Comparison of ENCODE assay signal across 8 mouse cellular contexts in genomic region chr10:91170143-91170941, GRCm38 (mm10). TPM values are rescaled to one million over a fixed set of nuclear protein-coding genes. Genes with fewer than 3 reads are reported as not detected.
DNase-seq lines count a peak whose midpoint lies in the region; ATAC-seq and TF ChIP-seq lines count a peak whose summit lies in the region.

No protein-coding gene starts in this region.

- peak overlapping the region; percentile 99 for H3K9ac ChIP-seq in heart, embryonic 12.5 days
- peak overlapping the region; percentile 98 for H3K9ac ChIP-seq in kidney, postnatal 0 days (ENCODE audit: low read depth, low read length)
- H3K9ac ChIP-seq in liver, embryonic 16.5 days (ENCODE audit: low read depth, low read length) = peak overlapping the region; percentile 100
- peak overlapping the region; percentile 99 for H3K9ac ChIP-seq in neural tube, embryonic 12.5 days

- peak; percentile 75 for TF ChIP-seq CTCF in kidney, postnatal 0 days (IDR thresholded peaks at IDR 0.05; ENCODE audit: low read depth)

- peaks cover 8% of the 10 kb centered on the region for H3K36me3 ChIP-seq in heart, embryonic 12.5 days
- no peaks in the 10 kb centered on the region for H3K36me3 ChIP-seq in kidney, postnatal 0 days (ENCODE audit: insufficient read depth, low read length)
- peaks cover 11% of the 10 kb centered on the region for H3K36me3 ChIP-seq in liver, embryonic 16.5 days (ENCODE audit: control insufficient read depth, insufficient read depth)
- peaks cover 6% of the 10 kb centered on the region; the same call in 1 of the 2 replicates for H3K36me3 ChIP-seq in neural tube, embryonic 12.5 days

- H3K4me1 ChIP-seq in heart, embryonic 12.5 days (replicated peaks) = peaks cover 28% of the 10 kb centered on the region
- peaks cover 18% of the 10 kb centered on the region; the same call in 1 of the 2 replicates for H3K4me1 ChIP-seq in kidney, postnatal 0 days (replicated peaks; ENCODE audit: insufficient read depth, low read length)
- H3K4me1 ChIP-seq in liver, embryonic 16.5 days (ENCODE audit: control insufficient read depth, low read depth, low read length) = peaks cover 34% of the 10 kb centered on the region
- peaks cover 27% of the 10 kb centered on the region for H3K4me1 ChIP-seq in neural tube, embryonic 12.5 days

- H3K27ac ChIP-seq in heart, embryonic 12.5 days (ENCODE audit: poor library complexity, severe bottlenecking) = peak overlapping the region; percentile 99
- H3K27ac ChIP-seq in kidney, postnatal 0 days = peak overlapping the region; percentile 99
- H3K27ac ChIP-seq in liver, embryonic 16.5 days (ENCODE audit: low read length) = peak overlapping the region; percentile 100
- peak overlapping the region; percentile 99 for H3K27ac ChIP-seq in neural tube, embryonic 12.5 days

- peak overlapping the region; percentile 88 for H3K4me2 ChIP-seq in heart, embryonic 12.5 days
- peak overlapping the region; percentile 65 for H3K4me2 ChIP-seq in kidney, postnatal 0 days (ENCODE audit: low read length)
- peak overlapping the region; percentile 95 for H3K4me2 ChIP-seq in liver, embryonic 16.5 days (ENCODE audit: low read depth, low read length)
- H3K4me2 ChIP-seq in neural tube, embryonic 12.5 days (replicated peaks) = peak overlapping the region; percentile 74

- under 1% methylated on average over 49 of the region's 50 CpGs for WGBS in heart, embryonic 12.5 days
- WGBS in kidney, postnatal 0 days = under 1% methylated on average over 50 of the region's 50 CpGs
- under 1% methylated on average over 50 of the region's 50 CpGs for WGBS in liver, embryonic 16.5 days (ENCODE audit: insufficient replicate concordance)
- WGBS in neural tube, embryonic 12.5 days = 1% methylated on average over 50 of the region's 50 CpGs

- peak overlapping the region; percentile 84 for H3K4me3 ChIP-seq in heart, embryonic 12.5 days
- peak overlapping the region; percentile 96 for H3K4me3 ChIP-seq in kidney, postnatal 0 days (replicated peaks; ENCODE audit: low read depth, low read length)
- H3K4me3 ChIP-seq in liver, embryonic 16.5 days (ENCODE audit: low read depth, low read length) = peak overlapping the region; percentile 98
- peak overlapping the region; percentile 97 for H3K4me3 ChIP-seq in neural tube, embryonic 12.5 days

- peak; percentile 62 for ATAC-seq in erythroblast, adult 5-6 weeks (replicated peaks; ENCODE audit: low FRiP score, poor library complexity, severe bottlenecking)
- ATAC-seq in heart, embryonic 12.5 days (ENCODE audit: insufficient number of reproducible peaks, low FRiP score) = no peak
- ATAC-seq in kidney, postnatal 0 days (replicated peaks; ENCODE audit: low FRiP score, low read depth) = peak; percentile 57
- ATAC-seq in liver, embryonic 16.5 days (ENCODE audit: low read depth) = peak; percentile 25
- peak; percentile 66 for ATAC-seq in neural tube, embryonic 12.5 days (ENCODE audit: low FRiP score, low read depth)

- H3K9me3 ChIP-seq in heart, embryonic 12.5 days (replicated peaks) = no peaks in the 10 kb centered on the region
- H3K9me3 ChIP-seq in kidney, postnatal 0 days (replicated peaks; ENCODE audit: low read length) = no peaks in the 10 kb centered on the region
- no peaks in the 10 kb centered on the region for H3K9me3 ChIP-seq in liver, embryonic 16.5 days (replicated peaks; ENCODE audit: control insufficient read depth, low read length)
- no peaks in the 10 kb centered on the region for H3K9me3 ChIP-seq in neural tube, embryonic 12.5 days

- DNase-seq in CD4-positive helper T cell, adult 2 months (ENCODE audit: low read depth, low spot score) = peak; percentile 90
- peak; percentile 96 for DNase-seq in brain, adult 2 months (ENCODE audit: low read depth, low spot score)
- peak; percentile 97 for DNase-seq in kidney, postnatal 0 days (ENCODE audit: low spot score)
- DNase-seq in telencephalon, adult 2 months (ENCODE audit: low read depth, low spot score) = peak; percentile 73

- H3K27me3 ChIP-seq in heart, embryonic 12.5 days (replicated peaks) = no peaks in the 10 kb centered on the region
- H3K27me3 ChIP-seq in kidney, postnatal 0 days (ENCODE audit: insufficient read depth, low read length) = no peaks in the 10 kb centered on the region
- no peaks in the 10 kb centered on the region for H3K27me3 ChIP-seq in liver, embryonic 16.5 days (ENCODE audit: control insufficient read depth, insufficient read depth, low read depth, low read length)
- H3K27me3 ChIP-seq in neural tube, embryonic 12.5 days (replicated peaks) = no peaks in the 10 kb centered on the region

RNA-seq across cellular contexts. Expression of gene Tmpo, which starts 10.8 kb away (rescaled TPM):
- total RNA-seq in erythroblast, adult 5-6 weeks (2015; ENCODE audit: low replicate concordance) = 114 and 144 TPM in 2 replicates
- total RNA-seq in erythroblast, adult 5-6 weeks (2017; ENCODE audit: low replicate concordance) = 181 and 340 TPM in 2 replicates
- 203 and 212 TPM in 2 replicates for polyA plus RNA-seq in heart, embryonic 12.5 days (2016; fragmentation: Nextera tagmentation; extraction: Ambion mirVana)
- 156 and 160 TPM in 2 replicates for polyA plus RNA-seq in kidney, postnatal 0 days (2015; fragmentation: Nextera tagmentation; extraction: Ambion mirVana)
- polyA plus RNA-seq in liver, embryonic 16.5 days (2015; fragmentation: Nextera tagmentation; extraction: Ambion mirVana) = 99.2 and 101 TPM in 2 replicates
- polyA plus RNA-seq in neural tube, embryonic 12.5 days (2016; fragmentation: Nextera tagmentation; extraction: Ambion mirVana) = 269 and 292 TPM in 2 replicates

RNA-seq across cellular contexts. Expression of gene Slc25a3, which starts 46.5 kb away (rescaled TPM):
- 113 and 194 TPM in 2 replicates for total RNA-seq in erythroblast, adult 5-6 weeks (2015; ENCODE audit: low replicate concordance)
- total RNA-seq in erythroblast, adult 5-6 weeks (2017; ENCODE audit: low replicate concordance) = 46.6 and 48.1 TPM in 2 replicates
- polyA plus RNA-seq in heart, embryonic 12.5 days (2016; fragmentation: Nextera tagmentation; extraction: Ambion mirVana) = 782 and 785 TPM in 2 replicates
- polyA plus RNA-seq in kidney, postnatal 0 days (2015; fragmentation: Nextera tagmentation; extraction: Ambion mirVana) = 894 and 974 TPM in 2 replicates
- 184 and 186 TPM in 2 replicates for polyA plus RNA-seq in liver, embryonic 16.5 days (2015; fragmentation: Nextera tagmentation; extraction: Ambion mirVana)
- polyA plus RNA-seq in neural tube, embryonic 12.5 days (2016; fragmentation: Nextera tagmentation; extraction: Ambion mirVana) = 415 and 417 TPM in 2 replicates
